Mouse (Mus musculus): ENCODE measurements at regions not wholly inside any gene's neighbourhood (a gene's known extent, or its start where the extent isn't known, plus 50 kb on each side); places are given as distances from the start of the nearest gene placed in this dataset.
A peak's percentile ranks its signal among the peaks of the same experiment; 100 is the strongest.
"Not testable (repeated sequence)": the region's sequence is repeated elsewhere in the genome, so short reads cannot be mapped to it uniquely, and the experiment has no call there.

GRCm38 (mm10) chr13:61710823-61711222 lies 140.9 kb upstream of the Cts3 start:
- H3K36me3 ChIP-seq (ENCODE audit: control insufficient read depth, insufficient read depth, low read length); ATAC-seq (ENCODE audit: insufficient number of reproducible peaks, insufficient read depth, low FRiP score, low read depth); H3K9ac ChIP-seq (ENCODE audit: low read length); H3K27me3 ChIP-seq (ENCODE audit: control insufficient read depth, insufficient read depth, low read length); H3K4me2 ChIP-seq (ENCODE audit: low read length); H3K4me3 ChIP-seq (ENCODE audit: control insufficient read depth in 1 of 2, insufficient read depth in 1 of 2, low read depth in 1 of 2, low read length in 2 of 2); H3K9me3 ChIP-seq (ENCODE audit: control insufficient read depth, low read length); H3K27ac ChIP-seq (replicated peaks in 1 of 2; ENCODE audit: control insufficient read depth in 1 of 2, insufficient read depth in 1 of 2, low read depth in 2 of 2, low read length in 2 of 2); H3K4me1 ChIP-seq (ENCODE audit: control insufficient read depth in 2 of 2, insufficient read depth in 2 of 2, low read length in 2 of 2): not testable (repeated sequence)
- 16% methylated on average over 9 of the region's 11 CpGs for WGBS

- no peaks in the 10 kb centered on the region for H3K27me3 ChIP-seq (ENCODE audit: control insufficient read depth, insufficient read depth, low read length)
- WGBS: 6% methylated on average over 46 of the region's 46 CpGs
- peak overlapping the region; percentile 13 to 14; a peak in 3 of 4 replicates for H3K4me3 ChIP-seq (ENCODE audit: control insufficient read depth in 1 of 2, insufficient read depth in 1 of 2, low read depth in 1 of 2, low read length in 2 of 2)
- no peak overlapping the region for H3K9ac ChIP-seq (ENCODE audit: low read length)
- H3K4me1 ChIP-seq (ENCODE audit: control insufficient read depth in 2 of 2, insufficient read depth in 2 of 2, low read length in 2 of 2): no peaks in the 10 kb centered on the region
- H3K27ac ChIP-seq (replicated peaks in 1 of 2; ENCODE audit: control insufficient read depth in 1 of 2, insufficient read depth in 1 of 2, low read depth in 2 of 2, low read length in 2 of 2): no peak overlapping the region
- H3K36me3 ChIP-seq (ENCODE audit: control insufficient read depth, insufficient read depth, low read length): no peaks in the 10 kb centered on the region
- no peak for ATAC-seq (ENCODE audit: insufficient number of reproducible peaks, insufficient read depth, low FRiP score, low read depth)
- 0 out of 2 replicates have a peak, but pooled peaks cover 2% of the 10 kb centered on the region for H3K9me3 ChIP-seq (ENCODE audit: control insufficient read depth, low read length)
- H3K4me2 ChIP-seq (ENCODE audit: low read length): peak overlapping the region; percentile 52
Measured at GRCm38 (mm10) chr13:61665729-61666128, 95.8 kb upstream of the Cts3 start.
